Mouse (Mus musculus) forebrain, embryonic 16.5 days (tissue): ENCODE data around the gene Trim13. TPM values are rescaled to one million over a fixed set of nuclear protein-coding genes. Genes with fewer than 3 reads are reported as not detected.

Experiments
- ATAC-seq: fragments of 200-750 bp; cut with Nextera tagmentation; 2 replicates; pipeline ENCODE4 v1.8.0; 2017; ENCODE audit warnings: mild to moderate bottlenecking, moderate library complexity
- H3K27ac ChIP-seq: fragments of 300-500 bp; sonication (generic); 2 replicates; pipeline ENCODE4 v1.5.1; 2014; ENCODE audit warnings: low read length, control low read depth
- H3K27me3 ChIP-seq: fragments of 300-500 bp; sonication (generic); replicated peaks from 2 replicates; pipeline ENCODE4 v1.6.1; 2014; ENCODE audit warnings: low read length; ENCODE audit not compliant: control insufficient read depth, insufficient read depth
- H3K36me3 ChIP-seq: fragments of 300-500 bp; sonication (generic); 2 replicates; pipeline ENCODE4 v1.6.1; 2014; ENCODE audit not compliant: control insufficient read depth, insufficient read depth
- H3K4me1 ChIP-seq: fragments of 300-500 bp; sonication (generic); replicated peaks from 2 replicates; pipeline ENCODE4 v1.6.1; 2014; ENCODE audit warnings: low read length; ENCODE audit not compliant: control insufficient read depth, insufficient read depth
- H3K4me2 ChIP-seq: fragments of 300-500 bp; sonication (generic); 2 replicates; pipeline ENCODE4 v1.6.1; 2014; ENCODE audit warnings: mild to moderate bottlenecking, low read length, control low read depth
- H3K4me3 ChIP-seq: fragments of 300-500 bp; sonication (generic); replicated peaks from 2 replicates; pipeline ENCODE4 v1.5.1; 2014; ENCODE audit warnings: mild to moderate bottlenecking, low read length, control low read depth
- H3K9ac ChIP-seq: fragments of 300-500 bp; sonication (generic); replicated peaks from 2 replicates; pipeline ENCODE4 v1.6.1; 2014; ENCODE audit warnings: low read depth, low read length, control low read depth
- H3K9me3 ChIP-seq: fragments of 300-500 bp; sonication (generic); 2 replicates; pipeline ENCODE4 v1.6.1; 2016; ENCODE audit warnings: low read length; ENCODE audit not compliant: control insufficient read depth
- WGBS: fragments of 180-500 bp; shearing (Covaris S2); extraction: QIAGEN DNeasy Blood & Tissue Kit; methylation state at CpG from one replicate; pipeline ENCODE4 v1.1.7; 2014; 5-methylcytosine and 5-hydroxymethylcytosine counted together
- polyA plus RNA-seq: library from polyadenylated mRNA; unstranded; fragments of >200 nt; fragmentation: Nextera tagmentation; extraction: Ambion mirVana; gene quantifications from 2 replicates; pipeline ENCODE4 v1.2.1, GENCODE M21; 2015

Gene Trim13
- polyA plus RNA-seq, 1 experiment from 2014 or later, result 67.4 TPM

DNA sequence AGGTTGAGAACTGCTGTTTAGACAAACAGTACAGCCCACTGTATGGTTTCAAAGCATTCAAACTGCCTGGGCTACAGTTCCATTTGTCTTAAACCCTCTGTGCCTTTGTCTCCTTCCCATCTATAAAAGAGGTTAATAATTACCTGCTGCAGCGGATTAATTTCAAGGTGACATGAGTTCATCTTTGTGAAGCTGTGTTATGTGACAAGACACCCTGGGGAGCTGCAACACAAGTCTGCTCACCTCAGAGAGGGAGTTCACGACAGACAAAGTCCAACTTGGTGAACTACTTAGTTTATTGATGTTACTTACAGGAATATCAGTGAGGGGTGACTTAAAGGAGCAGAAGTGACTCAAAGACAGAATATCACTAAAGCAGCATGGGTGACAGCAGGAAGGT, 25.9 kb upstream of the Trim13 start:
- 69% methylated on average over 2 of the region's 2 CpGs for WGBS
- Histone ChIP-seq H3K4me2 (no peak overlapping the region), H3K27ac (no peak overlapping the region), H3K9me3 (no peaks in the 10 kb centered on the region), H3K4me3 (no peak overlapping the region), H3K36me3 (no peaks in the 10 kb centered on the region), H3K27me3 (no peaks in the 10 kb centered on the region), H3K9ac (no peak overlapping the region), H3K4me1 (no peaks in the 10 kb centered on the region)
- ATAC-seq, result no peak

DNA sequence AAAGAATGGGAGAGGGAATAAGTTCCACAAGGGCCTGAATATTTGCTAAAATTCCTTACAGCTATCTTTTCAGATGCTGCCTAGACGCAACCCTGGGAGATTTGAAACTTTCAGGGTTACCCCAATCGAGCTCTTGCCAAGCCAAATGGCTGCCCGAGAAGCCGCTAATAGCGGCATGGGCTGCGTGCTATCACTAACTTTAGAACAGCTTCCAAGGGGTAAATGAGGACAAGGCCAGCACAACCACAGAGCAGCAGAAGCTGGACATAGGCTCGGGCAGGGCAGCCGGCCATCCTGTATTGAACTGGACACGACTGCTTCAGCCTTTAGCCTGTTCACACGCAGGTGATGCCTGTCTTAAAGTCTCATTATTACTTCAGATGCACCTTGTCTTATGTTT, 23.0 kb upstream of the Trim13 start:
- no peak overlapping the region for H3K4me3 ChIP-seq
- H3K4me2 ChIP-seq, result no peak overlapping the region
- H3K27me3 ChIP-seq, result no peaks in the 10 kb centered on the region
- H3K9ac ChIP-seq, result no peak overlapping the region
- ATAC-seq, result no peak
- 88% methylated on average over 10 of the region's 10 CpGs for WGBS
- H3K36me3 ChIP-seq, result no peaks in the 10 kb centered on the region
- no peaks in the 10 kb centered on the region for H3K4me1 ChIP-seq
- no peak overlapping the region for H3K27ac ChIP-seq
- no peaks in the 10 kb centered on the region for H3K9me3 ChIP-seq

- 93% methylated on average over 8 of the region's 8 CpGs for WGBS
- Histone ChIP-seq H3K4me2 (no peak overlapping the region), H3K27ac (no peak overlapping the region), H3K27me3 (no peaks in the 10 kb centered on the region), H3K9me3 (no peaks in the 10 kb centered on the region), H3K4me3 (no peak overlapping the region), H3K9ac (no peak overlapping the region), H3K36me3 (no peaks in the 10 kb centered on the region), H3K4me1 (no peaks in the 10 kb centered on the region)
- no peak for ATAC-seq
Observed at GRCm38 (mm10) chr14:61575941-61576340, 22.1 kb upstream of the Trim13 start.

GRCm38 (mm10) chr14:61589288-61590065, 8.6 kb upstream of the Trim13 start:
- Histone ChIP-seq H3K36me3 (no peaks in the 10 kb centered on the region), H3K27me3 (no peaks in the 10 kb centered on the region), H3K9me3 (no peaks in the 10 kb centered on the region), H3K4me2 (no peak overlapping the region), H3K4me1 (no peaks in the 10 kb centered on the region), H3K4me3 (no peak overlapping the region), H3K9ac (no peak overlapping the region), H3K27ac (no peak overlapping the region)
- 93% methylated on average over 4 of the region's 4 CpGs for whole genome bisulfite sequencing
- ATAC-seq, result no peak

GRCm38 (mm10) chr14:61596719-61597426, 1.2 kb upstream of the Trim13 start:
- 93% methylated on average over 9 of the region's 9 CpGs for WGBS

DNA sequence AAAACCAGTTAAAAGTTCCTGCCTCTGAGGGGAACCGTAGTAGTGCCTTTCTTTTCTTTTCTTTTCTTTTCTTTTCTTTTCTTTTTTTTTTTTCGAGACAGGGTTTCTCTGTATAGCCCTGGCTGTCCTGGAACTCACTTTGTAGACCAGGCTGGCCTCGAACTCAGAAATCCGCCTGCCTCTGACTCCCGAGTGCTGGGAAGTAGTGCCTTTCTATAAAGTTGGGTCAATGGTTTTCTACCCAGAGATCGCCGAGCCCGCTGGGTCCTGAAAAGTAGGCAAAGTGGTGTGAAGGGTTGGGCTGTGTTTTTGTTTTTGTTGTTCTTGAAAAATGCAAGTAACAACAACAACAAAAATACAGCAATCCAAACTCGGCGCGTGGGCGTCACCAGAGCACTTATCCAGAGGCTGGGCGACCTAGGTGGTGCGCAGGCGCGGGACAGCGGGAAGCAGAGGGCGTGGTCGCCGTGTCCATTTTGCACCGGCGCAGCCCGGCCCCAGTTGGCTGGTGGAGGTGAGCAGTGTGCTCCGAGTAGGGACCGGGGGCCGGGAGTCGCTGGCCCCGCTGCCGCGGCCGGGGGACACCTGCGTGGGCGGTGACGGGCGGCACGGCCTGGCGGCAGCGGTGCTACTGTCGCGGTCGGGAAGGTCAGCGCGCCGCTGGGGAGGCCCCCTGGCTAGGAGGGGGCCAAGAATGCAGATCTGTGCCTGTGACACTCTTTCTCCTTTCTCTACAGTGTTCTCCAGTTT, 1.2 kb downstream of the Trim13 start:
- 5% methylated on average over 44 of the region's 44 CpGs for WGBS
- ATAC-seq, result peak; percentile 94

More at GRCm38 (mm10) chr14:61596719-61597426, 1.2 kb upstream of the Trim13 start:
- Histone ChIP-seq H3K9ac (no peak overlapping the region), H3K27ac (no peak overlapping the region), H3K4me2 (no peak overlapping the region), H3K27me3 (no peaks in the 10 kb centered on the region), H3K9me3 (no peaks in the 10 kb centered on the region), H3K4me1 (peaks cover 18% of the 10 kb centered on the region), H3K4me3 (no peak overlapping the region), H3K36me3 (no peaks in the 10 kb centered on the region)
- ATAC-seq, result no peak

GRCm38 (mm10) chr14:61601348-61601747, 3.3 kb downstream of the Trim13 start:
- H3K4me2 ChIP-seq, result peak overlapping the region; percentile 75
- ATAC-seq, result no peak
- no peak overlapping the region for H3K9ac ChIP-seq
- H3K27me3 ChIP-seq, result no peaks in the 10 kb centered on the region
- no peak overlapping the region for H3K27ac ChIP-seq
- H3K4me3 ChIP-seq, result peak overlapping the region; percentile 11
- H3K9me3 ChIP-seq, result no peaks in the 10 kb centered on the region
- H3K36me3 ChIP-seq, result peaks cover 11% of the 10 kb centered on the region
- 82% methylated on average over 9 of the region's 9 CpGs for WGBS
- peaks cover 26% of the 10 kb centered on the region for H3K4me1 ChIP-seq

More for the DNA sequence above, 1.2 kb downstream of the Trim13 start:
- peak overlapping the region; percentile 69 for H3K4me3 ChIP-seq
- peak overlapping the region; percentile 78 for H3K9ac ChIP-seq
- no peaks in the 10 kb centered on the region for H3K9me3 ChIP-seq
- H3K4me1 ChIP-seq, result peaks cover 26% of the 10 kb centered on the region
- peaks cover 3% of the 10 kb centered on the region for H3K36me3 ChIP-seq
- H3K4me2 ChIP-seq, result peak overlapping the region; percentile 75
- no peaks in the 10 kb centered on the region for H3K27me3 ChIP-seq
- peak overlapping the region; percentile 64 for H3K27ac ChIP-seq

- peak; percentile 49; the same call in 1 of the 2 replicates for ATAC-seq
- 59% methylated on average over 8 of the region's 8 CpGs for WGBS
- Histone ChIP-seq H3K4me2 (peak overlapping the region; percentile 7), H3K36me3 (peaks cover 24% of the 10 kb centered on the region), H3K27ac (no peak overlapping the region), H3K4me3 (no peak overlapping the region), H3K9me3 (no peaks in the 10 kb centered on the region), H3K4me1 (peaks cover 26% of the 10 kb centered on the region), H3K9ac (no peak overlapping the region), H3K27me3 (no peaks in the 10 kb centered on the region)
Observed at GRCm38 (mm10) chr14:61603069-61603755, 5.2 kb downstream of the Trim13 start.
